In genomic region chr17:4947439-4947838, GRCm38 (mm10) we compare ENCODE assay signal across 15 mouse cellular contexts. TPM values are rescaled to one million over a fixed set of nuclear protein-coding genes. Genes with fewer than 3 reads are reported as not detected.
DNase-seq lines count a peak whose midpoint lies in the region; ATAC-seq and TF ChIP-seq lines count a peak whose summit lies in the region.
"Had no signal": no experiment of that assay in that cellular context is flagged by ENCODE, and none has a peak within 500 bp of the region (broad histone marks: within the 10 kb centered on the region; RNA-seq: fewer than 3 reads in every experiment).

No protein-coding gene starts in this region.

- H3K4me3 ChIP-seq in testis, adult 2 months (ENCODE audit: control insufficient read depth, low read depth, low read length): no peak overlapping the region
- H3K4me3 ChIP-seq in lung, embryonic 15.5 days: no peak overlapping the region
- H3K4me3 ChIP-seq in stomach, postnatal 0 days (ENCODE audit: low read depth, low read length): no peak overlapping the region
- H3K4me3 ChIP-seq: embryonic facial prominence, embryonic 15.5 days; limb, embryonic 10.5 days; liver, embryonic 15.5 days; midbrain, embryonic 15.5 days; neural tube, embryonic 12.5 days had no signal

- no peak for TF ChIP-seq CTCF in testis, adult 2 months (IDR thresholded peaks at IDR 0.05; ENCODE audit: control insufficient read depth, insufficient read depth, insufficient replicate concordance, low read depth, low read length)
- no peak for TF ChIP-seq CTCF in stomach, postnatal 0 days (IDR thresholded peaks at IDR 0.05; ENCODE audit: low read depth)

- DNase-seq in testis, postnatal 14 days (ENCODE audit: low spot score): no peak
- peak; percentile 40 to 61 for DNase-seq in kidney, adult 8-10 months
- DNase-seq in stomach, postnatal 0 days (ENCODE audit: low spot score): peak; percentile 22
- no peak for DNase-seq in left cerebral cortex, postnatal 25 days (ENCODE audit: low spot score in 2 of 2)
- no peak for DNase-seq in layer of hippocampus, postnatal 25 days (ENCODE audit: extremely low spot score in 1 of 2, low spot score in 1 of 2)
- DNase-seq: gastrocnemius, postnatal 36 days had no signal

- H3K27ac ChIP-seq in testis, adult 2 months (ENCODE audit: control insufficient read depth, insufficient read depth, low read depth, low read length): 0 out of 2 replicates have a peak overlapping the region, but pooled peaks have one; percentile 8
- peak overlapping the region; percentile 33; the same call in 1 of the 2 replicates for H3K27ac ChIP-seq in lung, embryonic 15.5 days
- H3K27ac ChIP-seq in stomach, postnatal 0 days (replicated peaks): peak overlapping the region; percentile 26; the same call in 1 of the 2 replicates
- H3K27ac ChIP-seq: hindbrain, embryonic 14.5 days; liver, embryonic 15.5 days; midbrain, embryonic 15.5 days; neural tube, embryonic 12.5 days had no signal

- H3K4me1 ChIP-seq in testis, adult 2 months (ENCODE audit: control insufficient read depth, insufficient read depth, low read length): peaks cover 4% of the 10 kb centered on the region; the same call in 1 of the 2 replicates
- peaks cover 34% of the 10 kb centered on the region for H3K4me1 ChIP-seq in lung, embryonic 15.5 days
- H3K4me1 ChIP-seq in stomach, postnatal 0 days (replicated peaks; ENCODE audit: control insufficient read depth, insufficient read depth): 0 out of 2 replicates have a peak, but pooled peaks cover 4% of the 10 kb centered on the region

- intact Hi-C loops in left cerebral cortex, postnatal 25 days (cut with DNase I): no loop called here

- H3K9ac ChIP-seq in lung, embryonic 15.5 days: no peak overlapping the region
- H3K9ac ChIP-seq in stomach, postnatal 0 days (ENCODE audit: low read length): no peak overlapping the region
- H3K9ac ChIP-seq: embryonic facial prominence, embryonic 15.5 days; hindbrain, embryonic 14.5 days; liver, embryonic 15.5 days; midbrain, embryonic 15.5 days; neural tube, embryonic 12.5 days had no signal

- no peak overlapping the region for H3K4me2 ChIP-seq in lung, embryonic 15.5 days
- H3K4me2 ChIP-seq in stomach, postnatal 0 days (replicated peaks; ENCODE audit: low read depth): no peak overlapping the region
- H3K4me2 ChIP-seq: hindbrain, embryonic 14.5 days had no signal

- TF ChIP-seq EP300 in stomach, postnatal 0 days (optimal IDR thresholded peaks at IDR 0.05): no peak

- no peaks in the 10 kb centered on the region for H3K9me3 ChIP-seq in lung, embryonic 15.5 days
- no peaks in the 10 kb centered on the region for H3K9me3 ChIP-seq in stomach, postnatal 0 days (ENCODE audit: control insufficient read depth, low read length)
- H3K9me3 ChIP-seq: embryonic facial prominence, embryonic 15.5 days; limb, embryonic 10.5 days; liver, embryonic 15.5 days; midbrain, embryonic 15.5 days; neural tube, embryonic 12.5 days had no signal

- no peaks in the 10 kb centered on the region for H3K27me3 ChIP-seq in testis, adult 2 months (ENCODE audit: control insufficient read depth, insufficient read depth, low read length)
- H3K27me3 ChIP-seq in lung, embryonic 15.5 days: no peaks in the 10 kb centered on the region
- no peaks in the 10 kb centered on the region for H3K27me3 ChIP-seq in stomach, postnatal 0 days (ENCODE audit: control insufficient read depth, insufficient read depth, low read length)
- H3K27me3 ChIP-seq: embryonic facial prominence, embryonic 15.5 days; liver, embryonic 15.5 days; midbrain, embryonic 15.5 days; neural tube, embryonic 12.5 days had no signal

- TF ChIP-seq POLR2A in testis, adult 2 months (IDR thresholded peaks at IDR 0.05; ENCODE audit: control insufficient read depth, low read depth, low read length): no peak

- 42% methylated on average over 2 of the region's 2 CpGs for WGBS in lung, embryonic 15.5 days
- WGBS in stomach, postnatal 0 days: 36% methylated on average over 2 of the region's 2 CpGs

- no peaks in the 10 kb centered on the region for H3K36me3 ChIP-seq in testis, adult 2 months (ENCODE audit: control insufficient read depth, insufficient read depth, low read length)
- H3K36me3 ChIP-seq in lung, embryonic 15.5 days: no peaks in the 10 kb centered on the region
- H3K36me3 ChIP-seq in stomach, postnatal 0 days (ENCODE audit: control insufficient read depth, insufficient read depth, low read length): no peaks in the 10 kb centered on the region
- H3K36me3 ChIP-seq: embryonic facial prominence, embryonic 15.5 days; limb, embryonic 10.5 days; liver, embryonic 15.5 days; midbrain, embryonic 15.5 days; neural tube, embryonic 12.5 days had no signal

- no peak for ATAC-seq in lung, embryonic 15.5 days (ENCODE audit: borderline replicate concordance, extremely low read depth, low FRiP score, low TSS enrichment)
- ATAC-seq in stomach, postnatal 0 days (ENCODE audit: low FRiP score, low TSS enrichment): peak; percentile 31; the same call in 1 of the 2 replicates
- no peak for ATAC-seq in megakaryocyte-erythroid progenitor cell, adult 5-6 weeks (replicated peaks; ENCODE audit: low FRiP score, low TSS enrichment, poor library complexity, severe bottlenecking)
- ATAC-seq: midbrain, embryonic 15.5 days had no signal

RNA-seq across cellular contexts. Expression of gene Arid1b, which starts 46.7 kb away (rescaled TPM):
- 5.2 and 5.7 TPM in 2 replicates for polyA plus RNA-seq in testis, adult 2 months (2012; rRNA removed)
- polyA plus RNA-seq in lung, embryonic 15.5 days (2015; fragmentation: Nextera tagmentation; extraction: Ambion mirVana): 9.5 and 10.5 TPM in 2 replicates
- polyA plus RNA-seq in stomach, postnatal 0 days (2015; fragmentation: Nextera tagmentation; extraction: Ambion mirVana): 5.6 and 5.9 TPM in 2 replicates
- total RNA-seq in left cerebral cortex, postnatal 25 days (2021): 10 to 100 TPM; 73.6 to 79.6 TPM
- total RNA-seq in layer of hippocampus, postnatal 25 days (2021): 100 to 1,000 TPM in 1 of 2 experiments, 10 to 100 TPM in 1; 86.8 to 102 TPM
- total RNA-seq in megakaryocyte-erythroid progenitor cell, adult 5-6 weeks (2014; fragmentation: Nextera tagmentation): 28.8 and 29.2 TPM in 2 replicates
- total RNA-seq in megakaryocyte-erythroid progenitor cell, adult 5-6 weeks (2017): 9.2 and 17.7 TPM in 2 replicates

Comparison
In these comparisons a context has a peak if more than half of its experiments do, and no peak if none do; other contexts are left out.
1. DNase-seq: peak in kidney, adult 8-10 months (2 of 2) and stomach, postnatal 0 days (single experiment); none in testis, postnatal 14 days (single experiment), left cerebral cortex, postnatal 25 days (0 of 2) and layer of hippocampus, postnatal 25 days (0 of 2).
2. Peak in every context shown above with its lines, with median percentiles within 50 percentile points of each other: H3K27ac ChIP-seq.